Mouse (Mus musculus) lung, postnatal 0 days (tissue): ENCODE measurements at regions not wholly inside any gene's neighbourhood (a gene's known extent, or its start where the extent isn't known, plus 50 kb on each side); places are given as distances from the start of the nearest gene placed in this dataset.

Experiments
- CTCF ChIP-seq: IDR thresholded peaks from 2 replicates; pipeline ENCODE4 v1.5.1; 2016; ENCODE audit warnings: antibody characterized with exemption, mild to moderate bottlenecking
- EP300 ChIP-seq: IDR thresholded peaks from 2 replicates; pipeline ENCODE4 v1.6.1; 2016; ENCODE audit warnings: antibody characterized with exemption, mild to moderate bottlenecking, control low read depth

GRCm38 (mm10) chr12:29257011-29257734 is 271.0 kb upstream of the Myt1l start:
- TF ChIP-seq CTCF (no peak), EP300 (no peak)
